9 mouse cellular contexts compared by ENCODE assay signal in the genomic region with DNA sequence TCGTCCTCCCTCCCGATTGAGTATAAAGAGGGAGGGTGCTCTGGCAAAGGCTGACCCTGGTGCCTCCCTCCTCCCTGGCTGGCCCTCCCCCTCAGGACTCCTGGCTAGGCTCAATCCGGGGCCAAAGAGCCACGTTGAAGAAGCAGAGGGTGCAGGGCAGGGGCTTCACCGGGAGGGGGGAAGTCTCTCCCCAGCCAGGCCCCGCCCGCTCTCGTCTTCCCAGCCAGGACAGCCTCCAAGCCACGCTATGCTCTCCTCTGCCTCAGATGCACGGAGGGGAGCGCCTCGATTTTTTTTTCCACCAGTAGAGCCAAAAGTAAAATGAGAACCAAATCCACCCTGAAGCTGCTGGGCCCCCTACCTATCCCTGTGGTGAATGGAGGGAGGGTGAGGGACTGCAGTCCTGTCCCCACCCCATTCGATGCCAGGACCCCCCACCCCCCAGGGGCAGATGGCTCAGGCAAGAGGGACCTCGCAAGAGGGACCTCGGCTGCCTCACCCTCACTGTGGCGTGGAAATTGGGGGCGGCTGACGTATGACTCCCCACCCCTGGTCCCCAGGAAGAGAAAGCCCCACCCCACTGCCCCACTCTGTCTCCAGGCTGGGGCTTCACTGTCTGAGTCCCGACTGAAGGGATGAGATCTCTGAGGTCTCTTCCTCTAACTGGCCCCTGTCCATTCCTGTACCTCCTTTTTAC. TPM values are rescaled to one million over a fixed set of nuclear protein-coding genes. Genes with fewer than 3 reads are reported as not detected.
DNase-seq lines count a peak whose midpoint lies in the region; ATAC-seq lines count a peak whose summit lies in the region.
"Had no signal": no experiment of that assay in that cellular context is flagged by ENCODE, and none has a peak within 500 bp of the region (broad histone marks: within the 10 kb centered on the region; RNA-seq: fewer than 3 reads in every experiment).

No protein-coding gene starts in this region.

- H3K9ac ChIP-seq in heart, embryonic 13.5 days: peak overlapping the region; percentile 70

- H3K27ac ChIP-seq in heart, embryonic 13.5 days (replicated peaks): peak overlapping the region; percentile 88
- H3K27ac ChIP-seq: macrophage had no signal

- DNase-seq in urinary bladder, postnatal 10 days (ENCODE audit: low spot score): peak; percentile 16
- DNase-seq in urinary bladder, adult 2 months (ENCODE audit: low spot score): no peak
- peak; percentile 37 to 76 for DNase-seq in lung, postnatal 4 days
- no peak for DNase-seq in right cerebral cortex, adult 18-20 months
- no peak for DNase-seq in frontal cortex, postnatal 36 days (ENCODE audit: low spot score in 2 of 2)
- no peak for DNase-seq in B cell, adult 2 months

- no peak for ATAC-seq in heart, embryonic 13.5 days (ENCODE audit: extremely low read depth, insufficient number of reproducible peaks, low FRiP score, low TSS enrichment)
- ATAC-seq in activated CD4-positive, CD25-positive, alpha-beta regulatory T cell, adult 4 months: no peak

- peaks cover 36% of the 10 kb centered on the region for H3K4me1 ChIP-seq in heart, embryonic 13.5 days

- H3K4me2 ChIP-seq in heart, embryonic 13.5 days: peak overlapping the region; percentile 70

- no peaks in the 10 kb centered on the region for H3K9me3 ChIP-seq in heart, embryonic 13.5 days

- no peaks in the 10 kb centered on the region for H3K36me3 ChIP-seq in heart, embryonic 13.5 days

- 2% methylated on average over 19 of the region's 19 CpGs for WGBS in heart, embryonic 13.5 days

- H3K27me3 ChIP-seq in heart, embryonic 13.5 days (replicated peaks): peaks cover 56% of the 10 kb centered on the region

- peak overlapping the region; percentile 37 for H3K4me3 ChIP-seq in heart, embryonic 13.5 days

RNA-seq across cellular contexts. Expression of a gene that starts 53.2 kb away (rescaled TPM):
- 953 and 1,532 TPM in 2 replicates for polyA plus RNA-seq in urinary bladder, adult 2 months (2012; rRNA removed)
- 415 and 595 TPM in 2 replicates for polyA plus RNA-seq in heart, embryonic 13.5 days (2015; fragmentation: Nextera tagmentation; extraction: Ambion mirVana)
- polyA plus RNA-seq in activated CD4-positive, CD25-positive, alpha-beta regulatory T cell, adult 4 months (2017; shearing (Covaris generic)): under 1 TPM; 0.10 to 0.61 TPM

Comparison
In these comparisons a context has a peak if more than half of its experiments do, and no peak if none do; other contexts are left out.
1. DNase-seq: peak in urinary bladder, postnatal 10 days (single experiment) and lung, postnatal 4 days (2 of 2); none in urinary bladder, adult 2 months (single experiment), right cerebral cortex, adult 18-20 months (single experiment), frontal cortex, postnatal 36 days (0 of 2) and B cell, adult 2 months (0 of 2).
2. RNA of a gene that starts 53.2 kb away (polyA plus RNA-seq): 953 to 1,532 TPM in urinary bladder, adult 2 months and 415 to 595 TPM in heart, embryonic 13.5 days; 0.10 to 0.61 TPM in activated CD4-positive, CD25-positive, alpha-beta regulatory T cell, adult 4 months; every median in the first group is over 100 times any median in the second.